Mouse (Mus musculus) brain, embryonic 18.5 days (tissue): ENCODE data around the gene Slc25a23.

ENCODE experiments used
- DNase-seq: peaks from one replicate; pipeline ENCODE4 v3.0.0-alpha.2; 2012; ENCODE audit warnings: low read depth, low spot score

Slc25a23 gene

GRCm38 (mm10) chr17:57019693-57020092, 40.0 kb downstream of the Slc25a23 start:
- no peak for DNase-seq

- DNase-seq, result no peak
Measured at GRCm38 (mm10) chr17:57012245-57012795, 47.3 kb downstream of the Slc25a23 start.

GRCm38 (mm10) chr17:57011236-57012141, 48.2 kb downstream of the Slc25a23 start, which contains the start of the genes Gtf2f1 and Gm17949:
Gtf2f1 (minus strand) TSS chr17:57011288.
Gm17949 (plus strand) TSS chr17:57011469.
- peak; percentile 99 for DNase-seq

GRCm38 (mm10) chr17:57010911-57011235, 48.8 kb downstream of the Slc25a23 start:
- no peak for DNase-seq

GRCm38 (mm10) chr17:57007137-57007905, 52.3 kb downstream of the Slc25a23 start:
- DNase-seq, result no peak

GRCm38 (mm10) chr17:57003994-57004393, 55.7 kb downstream of the Slc25a23 start:
- DNase-seq, result no peak

GRCm38 (mm10) chr17:57001228-57001627, 58.4 kb downstream of the Slc25a23 start:
- no peak for DNase-seq

GRCm38 (mm10) chr17:56999968-57000609, 59.6 kb downstream of the Slc25a23 start, which contains the start of gene Pspn:
Pspn (minus strand) TSS chr17:57000018.
- no peak for DNase-seq

- DNase-seq, result no peak
Measured at GRCm38 (mm10) chr17:56999414-56999813, 60.2 kb downstream of the Slc25a23 start.

GRCm38 (mm10) chr17:56997029-56997667, 62.5 kb downstream of the Slc25a23 start, which contains the start of gene Alkbh7:
Alkbh7 (plus strand) TSS chr17:56997339.
- DNase-seq, result peak; percentile 79

GRCm38 (mm10) chr17:56996506-56996905, 63.2 kb downstream of the Slc25a23 start:
- no peak for DNase-seq

- no peak for DNase-seq
Measured at GRCm38 (mm10) chr17:56995046-56995445, 64.6 kb downstream of the Slc25a23 start.
